Mouse (Mus musculus) C2C12 (cell line): Measurements from ENCODE around the gene Cacna1c. TPM values are rescaled to one million over a fixed set of nuclear protein-coding genes. Genes with fewer than 3 reads are reported as not detected.

ENCODE experiments used
- H3K27me3 ChIP-seq: one replicate; pipeline ENCODE4 v1.6.1; 2011; ENCODE audit not compliant: control insufficient read depth, insufficient read depth, insufficient read length
- H3K36me3 ChIP-seq: one replicate; pipeline ENCODE4 v1.6.1; 2011; ENCODE audit not compliant: control insufficient read depth, insufficient read depth
- H3K4me3 ChIP-seq: one replicate; pipeline ENCODE4 v1.5.1; 2011; ENCODE audit warnings: mild to moderate bottlenecking, control low read depth; ENCODE audit not compliant: poor library complexity, insufficient read depth, severe bottlenecking
- H3K79me2 ChIP-seq: one replicate; pipeline ENCODE4 v1.6.1; 2011; ENCODE audit not compliant: control insufficient read depth, insufficient read depth
- H3K79me3 ChIP-seq: one replicate; pipeline ENCODE4 v1.6.1; 2011; ENCODE audit warnings: low read depth, control low read depth
- H3ac ChIP-seq: one replicate; pipeline ENCODE3; 2011; ENCODE audit warnings: low read depth; ENCODE audit not compliant: control insufficient read depth, insufficient read length
- CEBPB ChIP-seq: IDR thresholded peaks from one replicate; pipeline ENCODE4 v1.6.1; 2011; ENCODE audit warnings: low read depth, mild to moderate bottlenecking, control low read depth, moderate library complexity
- CTCF ChIP-seq: IDR thresholded peaks from one replicate; pipeline ENCODE4 v1.5.1; 2011; ENCODE audit not compliant: control insufficient read depth, insufficient read depth, insufficient read length
- FOSL1 ChIP-seq: IDR thresholded peaks from one replicate; pipeline ENCODE4 v1.8.0; 2011; ENCODE audit warnings: mild to moderate bottlenecking, low read length; ENCODE audit not compliant: poor library complexity, insufficient read depth, severe bottlenecking
- MAX ChIP-seq: IDR thresholded peaks from one replicate; pipeline ENCODE4 v1.6.1; 2011; ENCODE audit warnings: mild to moderate bottlenecking, control low read depth
- MYOD1 ChIP-seq: IDR thresholded peaks from one replicate; pipeline ENCODE4 v1.6.1; 2011; ENCODE audit warnings: low read depth; ENCODE audit not compliant: control insufficient read depth, insufficient read length
- MYOG ChIP-seq: IDR thresholded peaks from one replicate; pipeline ENCODE4 v1.6.1; 2011; ENCODE audit not compliant: control insufficient read depth, insufficient read length; ENCODE audit errors: extremely low read depth
- USF1 ChIP-seq: IDR thresholded peaks from one replicate; pipeline ENCODE4 v1.6.1; 2011; ENCODE audit warnings: low read depth, mild to moderate bottlenecking, control low read depth, moderate library complexity
- polyA plus RNA-seq: library from polyadenylated mRNA; unstranded; fragments of >200 nt; fragmentation: generic; extraction: Trizol; gene quantifications from one replicate; pipeline ENCODE4 v1.2.1, GENCODE M21; 2012; ENCODE audit warnings: missing spikeins

The Cacna1c gene
- polyA plus RNA-seq, 1 experiment = not detected

DNA sequence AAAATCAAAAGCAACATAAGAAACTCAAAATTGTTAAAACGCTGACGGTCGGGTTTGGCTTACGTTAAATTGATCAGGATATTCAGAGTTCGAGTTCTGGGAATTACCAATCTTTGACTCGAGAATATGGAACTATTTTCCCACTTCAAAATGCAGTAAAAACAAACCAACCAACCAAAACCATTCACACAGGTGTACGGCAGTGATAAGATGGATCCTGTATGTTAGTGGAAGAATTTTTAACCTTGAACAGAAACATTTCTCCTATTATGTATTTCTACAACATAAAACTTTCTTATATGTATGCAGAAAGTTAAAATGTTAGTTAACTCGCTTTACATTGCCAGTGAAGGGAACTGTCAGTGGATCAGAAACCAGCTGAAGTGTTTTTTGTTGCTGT lies 635.0 kb downstream of the Cacna1c start:
- peak overlapping the region; percentile 59 for H3K4me3 ChIP-seq
- H3K79me2 ChIP-seq = peaks cover 16% of the 10 kb centered on the region
- H3K36me3 ChIP-seq = peaks cover 11% of the 10 kb centered on the region
- peaks cover 11% of the 10 kb centered on the region for H3K79me3 ChIP-seq
- H3ac ChIP-seq = peak overlapping the region; percentile 90
- no peaks in the 10 kb centered on the region for H3K27me3 ChIP-seq
- TF ChIP-seq MAX = no peak
- no peak for TF ChIP-seq USF1
- TF ChIP-seq FOSL1 = no peak
- no peak for TF ChIP-seq MYOD1
- no peak for TF ChIP-seq CTCF
- no peak for TF ChIP-seq CEBPB
- no peak for TF ChIP-seq MYOG

- Histone ChIP-seq H3K27me3 (no peaks in the 10 kb centered on the region), H3K36me3 (peaks cover 69% of the 10 kb centered on the region), H3K79me3 (no peaks in the 10 kb centered on the region)
These were observed 657.6 kb downstream of the Cacna1c start for GRCm38 (mm10) chr6:118538627-118539026.

More at GRCm38 (mm10) chr6:118538627-118539026, 657.6 kb downstream of the Cacna1c start:
- TF ChIP-seq FOSL1 (no peak), CTCF (no peak), MAX (no peak), CEBPB (no peak), MYOD1 (no peak), MYOG (no peak), USF1 (no peak)
- no peaks in the 10 kb centered on the region for H3K79me2 ChIP-seq
- no peak overlapping the region for H3K4me3 ChIP-seq
- H3ac ChIP-seq = no peak overlapping the region

Other genes starting within 250 kb of the Cacna1c start
- 1.7 TPM for gene Dcp1b, start 21.2 kb downstream of the Cacna1c start, polyA plus RNA-seq
- gene Cacna2d4, start 40.1 kb upstream of the Cacna1c start, polyA plus RNA-seq = not detected
- not detected for gene Lrtm2, start 134.3 kb upstream of the Cacna1c start, polyA plus RNA-seq
- gene Adipor2, start 221.3 kb upstream of the Cacna1c start, polyA plus RNA-seq = 28.0 TPM